Mouse (Mus musculus) hindbrain, embryonic 13.5 days (tissue): ENCODE results near the gene Med15. TPM values are rescaled to one million over a fixed set of nuclear protein-coding genes. Genes with fewer than 3 reads are reported as not detected.

Source experiments
- ATAC-seq: fragments of 200-750 bp; cut with Nextera tagmentation; 2 replicates; pipeline ENCODE4 v1.8.0; 2017; ENCODE audit warnings: moderate TSS enrichment; ENCODE audit not compliant: low FRiP score
- H3K27ac ChIP-seq: fragments of 300-500 bp; sonication (generic); 2 replicates; pipeline ENCODE4 v1.5.1; 2015; ENCODE audit warnings: inconsistent platforms, mild to moderate bottlenecking, moderate library complexity
- H3K27me3 ChIP-seq: fragments of 300-500 bp; sonication (generic); 2 replicates; pipeline ENCODE4 v1.6.1; 2015; ENCODE audit warnings: mild to moderate bottlenecking, inconsistent platforms
- H3K36me3 ChIP-seq: fragments of 300-500 bp; sonication (generic); 2 replicates; pipeline ENCODE4 v1.6.1; 2015; ENCODE audit warnings: mild to moderate bottlenecking, inconsistent platforms
- H3K4me1 ChIP-seq: fragments of 300-500 bp; sonication (generic); replicated peaks from 2 replicates; pipeline ENCODE4 v1.6.1; 2015; ENCODE audit warnings: inconsistent platforms
- H3K4me2 ChIP-seq: fragments of 300-500 bp; sonication (generic); 2 replicates; pipeline ENCODE4 v1.6.1; 2015; ENCODE audit warnings: inconsistent platforms, mild to moderate bottlenecking, moderate library complexity
- H3K4me3 ChIP-seq: fragments of 300-500 bp; sonication (generic); 2 replicates; pipeline ENCODE4 v1.5.1; 2015; ENCODE audit warnings: mild to moderate bottlenecking, inconsistent platforms
- H3K9ac ChIP-seq: fragments of 300-500 bp; sonication (generic); 2 replicates; pipeline ENCODE4 v1.6.1; 2015; ENCODE audit warnings: mild to moderate bottlenecking, inconsistent platforms
- H3K9me3 ChIP-seq: fragments of 300-500 bp; sonication (generic); 2 replicates; pipeline ENCODE4 v1.6.1; 2016; ENCODE audit warnings: inconsistent platforms
- WGBS: fragments of 180-500 bp; shearing (Covaris S2); methylation state at CpG from one replicate; pipeline ENCODE4 v1.1.7; 2015; 5-methylcytosine and 5-hydroxymethylcytosine counted together
- polyA plus RNA-seq: library from polyadenylated mRNA; unstranded; fragments of >200 nt; fragmentation: Nextera tagmentation; extraction: Ambion mirVana; gene quantifications from 2 replicates; pipeline ENCODE4 v1.2.1, GENCODE M21; 2015

Med15 gene
- 44.3 and 48.7 TPM in 2 replicates for polyA plus RNA-seq

DNA sequence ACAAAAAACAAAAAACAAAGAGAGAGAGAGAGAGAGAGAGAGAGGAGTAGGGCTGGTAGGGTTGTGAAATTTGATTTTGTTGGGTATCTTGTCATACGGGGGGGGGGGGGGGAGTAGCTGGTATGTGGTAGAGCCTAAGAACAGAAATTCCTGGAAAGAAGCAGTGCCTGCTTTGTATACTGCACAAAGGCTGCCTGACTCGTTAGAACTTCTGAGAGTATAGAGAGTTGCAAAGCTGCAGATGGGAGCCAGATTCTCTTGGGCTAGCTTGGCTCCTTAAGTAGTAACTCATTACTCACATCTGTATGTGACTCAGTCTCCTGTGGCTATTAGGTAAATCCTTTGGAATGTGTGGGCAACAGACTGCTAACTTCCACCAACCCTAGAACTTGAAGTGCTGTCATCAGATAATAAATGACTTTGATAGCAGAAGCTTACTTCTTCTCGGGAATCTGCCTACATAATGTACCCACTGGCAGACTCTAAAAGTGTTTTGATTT is at the start of gene Med15:
TSS of gene Med15 (minus strand) at position 51 of the 500 bp plus-strand sequence.
- Histone ChIP-seq H3K4me3 (no peak within 1 kb of the TSS), H3K27me3 (0 out of 2 replicates have a peak, but pooled peaks cover 4% of the 10 kb centered on the region), H3K4me1 (no peaks in the 10 kb centered on the region), H3K9ac (no peak within 1 kb of the TSS), H3K27ac (no peak within 1 kb of the TSS), H3K9me3 (no peaks in the 10 kb centered on the region), H3K36me3 (no peaks in the 10 kb centered on the region), H3K4me2 (no peak within 1 kb of the TSS)
- no peak for ATAC-seq
- WGBS, result 51% methylated on average over 3 of the region's 3 CpGs

DNA sequence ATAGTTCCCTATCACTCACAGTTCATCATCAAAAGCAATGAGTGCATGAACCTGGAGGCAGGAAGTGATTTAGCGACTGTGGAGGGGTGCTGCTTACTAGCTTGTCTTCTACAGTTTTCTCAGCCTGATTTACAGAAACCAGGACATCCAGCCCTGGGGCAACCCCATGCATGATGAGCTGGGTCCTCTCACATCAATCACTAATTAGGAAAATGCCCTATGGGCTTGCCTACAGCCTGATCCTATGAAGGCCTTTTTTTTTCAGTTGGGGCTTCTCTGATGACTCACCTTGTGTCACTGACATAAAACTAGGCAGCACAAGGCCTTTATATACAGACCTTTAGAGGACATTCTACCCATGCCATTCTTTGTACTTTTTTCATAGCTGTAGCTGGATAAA is 47.0 kb upstream of the Med15 start:
- no peak overlapping the region for H3K4me2 ChIP-seq
- ATAC-seq, result no peak
- peaks cover 81% of the 10 kb centered on the region for H3K36me3 ChIP-seq
- no peaks in the 10 kb centered on the region for H3K4me1 ChIP-seq
- no peak overlapping the region for H3K4me3 ChIP-seq
- no peaks in the 10 kb centered on the region for H3K27me3 ChIP-seq
- H3K9me3 ChIP-seq, result no peaks in the 10 kb centered on the region
- H3K9ac ChIP-seq, result no peak overlapping the region
- H3K27ac ChIP-seq, result no peak overlapping the region
- 89% methylated on average over 1 of the region's 1 CpGs for WGBS

DNA sequence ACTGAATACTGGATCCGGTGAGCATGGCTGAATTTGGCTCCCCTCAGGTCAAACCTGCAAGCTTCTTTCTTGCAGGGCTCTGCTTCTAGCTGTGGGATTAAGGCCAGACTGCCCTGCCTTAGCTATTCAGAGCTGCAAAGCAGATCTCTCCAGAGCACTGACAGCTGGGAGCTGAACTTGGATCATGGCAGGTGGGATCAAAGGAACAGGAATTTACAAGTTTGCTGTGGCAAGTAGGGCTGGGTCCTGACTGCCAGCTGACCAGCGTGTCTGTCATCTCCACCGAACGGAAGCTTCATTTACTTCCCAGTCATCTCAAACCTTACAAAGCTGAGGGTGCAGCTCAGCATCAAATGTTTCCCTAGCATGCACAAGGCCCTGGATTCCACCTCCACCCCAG is 45.5 kb upstream of the Med15 start:
- no peak overlapping the region for H3K4me2 ChIP-seq
- WGBS, result 84% methylated on average over 4 of the region's 4 CpGs

DNA sequence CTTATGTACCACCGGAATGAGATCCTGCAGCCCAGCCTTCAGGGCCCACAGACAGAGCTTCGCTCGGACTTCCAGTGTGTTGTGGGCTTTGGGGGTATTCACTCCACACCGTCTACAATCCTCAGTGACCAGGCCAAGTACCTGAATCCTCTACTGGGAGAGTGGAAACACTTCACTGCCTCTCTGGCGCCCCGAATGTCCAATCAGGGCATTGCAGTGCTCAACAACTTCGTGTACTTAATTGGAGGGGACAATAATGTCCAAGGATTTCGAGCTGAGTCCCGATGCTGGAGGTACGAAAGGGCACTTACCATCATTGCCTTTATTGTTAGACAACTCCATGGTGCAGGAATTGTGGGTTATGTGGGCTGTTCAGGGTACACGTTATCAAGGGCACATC is 44.1 kb upstream of the Med15 start:
- no peak overlapping the region for H3K4me3 ChIP-seq
- H3K27me3 ChIP-seq, result no peaks in the 10 kb centered on the region
- peaks cover 74% of the 10 kb centered on the region for H3K36me3 ChIP-seq
- H3K27ac ChIP-seq, result no peak overlapping the region
- no peak overlapping the region for H3K9ac ChIP-seq
- H3K4me2 ChIP-seq, result no peak overlapping the region
- H3K9me3 ChIP-seq, result no peaks in the 10 kb centered on the region
- no peaks in the 10 kb centered on the region for H3K4me1 ChIP-seq
- 67% methylated on average over 11 of the region's 11 CpGs for WGBS
- ATAC-seq, result no peak

More for the DNA sequence above, 45.5 kb upstream of the Med15 start:
- Histone ChIP-seq H3K27ac (no peak overlapping the region), H3K4me1 (no peaks in the 10 kb centered on the region), H3K9ac (no peak overlapping the region), H3K36me3 (peaks cover 76% of the 10 kb centered on the region), H3K27me3 (no peaks in the 10 kb centered on the region), H3K4me3 (no peak overlapping the region), H3K9me3 (no peaks in the 10 kb centered on the region)
- ATAC-seq, result no peak

DNA sequence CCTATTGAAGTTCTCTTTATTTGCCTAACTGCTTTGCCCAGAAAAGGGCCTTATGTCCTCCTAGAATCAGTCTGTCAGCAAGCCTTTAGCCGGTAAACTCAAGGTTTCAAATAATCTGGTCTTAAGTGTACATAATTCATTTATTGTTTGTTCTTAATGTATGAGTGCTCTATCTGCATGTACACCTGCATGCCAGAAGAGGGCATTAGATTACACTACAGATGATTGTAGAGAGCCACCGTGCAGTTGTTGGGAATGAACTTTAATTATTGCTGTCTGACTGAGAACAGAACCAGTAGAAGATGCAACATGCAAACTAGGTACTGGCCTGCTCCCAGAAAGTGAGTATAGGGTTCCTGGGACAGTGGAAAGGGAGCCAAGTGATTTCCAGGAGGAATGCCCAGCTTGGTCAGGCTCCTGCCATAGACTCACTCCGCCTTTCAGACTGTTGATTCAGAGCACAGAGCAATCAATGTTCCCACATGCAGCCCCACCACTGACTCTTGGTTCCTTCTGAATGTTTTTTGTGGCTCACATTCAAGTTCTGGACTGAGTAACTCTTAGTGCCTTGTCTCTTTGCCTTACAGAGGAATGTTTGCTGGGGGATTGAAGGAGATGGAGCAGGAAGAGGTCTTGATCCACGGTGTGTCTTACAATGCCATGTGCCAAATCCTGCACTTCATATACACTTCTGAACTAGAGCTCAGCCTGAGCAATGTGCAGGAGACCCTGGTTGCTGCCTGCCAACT is 38.6 kb upstream of the Med15 start:
- Histone ChIP-seq H3K9me3 (no peaks in the 10 kb centered on the region), H3K9ac (no peak overlapping the region), H3K4me2 (no peak overlapping the region), H3K4me3 (no peak overlapping the region), H3K27ac (no peak overlapping the region), H3K36me3 (peaks cover 68% of the 10 kb centered on the region), H3K27me3 (no peaks in the 10 kb centered on the region), H3K4me1 (no peaks in the 10 kb centered on the region)
- WGBS, result 83% methylated on average over 4 of the region's 4 CpGs
- ATAC-seq, result no peak

DNA sequence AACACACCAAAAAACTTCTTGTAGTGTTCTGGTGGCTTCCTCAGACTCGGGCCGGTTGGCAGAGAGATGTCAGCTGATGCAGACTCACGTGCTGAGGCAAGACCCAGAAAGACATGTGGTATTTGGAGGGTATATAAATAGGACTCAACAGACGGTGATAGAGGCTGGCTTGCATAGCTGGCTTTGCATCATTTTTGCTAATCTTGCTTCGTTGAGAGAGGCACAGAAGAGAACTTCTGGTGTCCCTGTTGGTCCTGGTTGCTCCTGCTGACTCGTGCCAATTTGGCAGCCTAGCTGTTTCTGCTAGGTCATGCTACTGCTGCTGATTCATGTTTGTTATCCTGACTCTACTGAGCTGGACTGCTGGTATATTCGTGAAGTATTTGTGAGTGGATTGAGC is 36.1 kb upstream of the Med15 start:
- H3K4me3 ChIP-seq, result no peak overlapping the region
- ATAC-seq, result no peak
- 90% methylated on average over 7 of the region's 7 CpGs for WGBS
- no peak overlapping the region for H3K27ac ChIP-seq
- no peak overlapping the region for H3K4me2 ChIP-seq
- no peaks in the 10 kb centered on the region for H3K9me3 ChIP-seq
- H3K27me3 ChIP-seq, result no peaks in the 10 kb centered on the region
- H3K36me3 ChIP-seq, result peaks cover 75% of the 10 kb centered on the region
- H3K9ac ChIP-seq, result no peak overlapping the region
- H3K4me1 ChIP-seq, result peaks cover 12% of the 10 kb centered on the region

DNA sequence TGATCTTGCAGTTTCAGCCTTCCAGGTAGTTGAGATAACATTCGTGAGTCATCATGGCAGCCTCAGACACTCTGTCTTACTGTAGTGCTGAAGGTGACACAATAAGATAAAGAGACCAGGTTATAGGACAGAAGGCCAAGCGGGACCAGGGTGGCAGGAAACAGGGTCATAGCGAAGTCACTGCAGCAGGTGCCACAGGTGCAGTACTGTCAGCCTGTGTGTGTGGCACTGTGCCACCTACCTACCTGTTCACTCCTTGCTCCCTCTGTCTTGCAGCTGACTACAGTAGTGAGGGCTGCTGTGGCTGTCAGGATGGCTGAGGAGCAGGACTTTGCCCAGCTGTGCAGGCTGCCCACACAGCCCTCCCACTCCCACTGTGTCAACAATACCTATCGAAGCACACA is 31.4 kb upstream of the Med15 start:
- Histone ChIP-seq H3K4me3 (no peak overlapping the region), H3K27ac (no peak overlapping the region), H3K9ac (peak overlapping the region; percentile 43; the same call in 1 of the 2 replicates), H3K36me3 (peaks cover 49% of the 10 kb centered on the region), H3K27me3 (no peaks in the 10 kb centered on the region), H3K4me1 (peaks cover 44% of the 10 kb centered on the region), H3K9me3 (no peaks in the 10 kb centered on the region), H3K4me2 (no peak overlapping the region)
- 92% methylated on average over 4 of the region's 4 CpGs for WGBS
- ATAC-seq, result no peak

DNA sequence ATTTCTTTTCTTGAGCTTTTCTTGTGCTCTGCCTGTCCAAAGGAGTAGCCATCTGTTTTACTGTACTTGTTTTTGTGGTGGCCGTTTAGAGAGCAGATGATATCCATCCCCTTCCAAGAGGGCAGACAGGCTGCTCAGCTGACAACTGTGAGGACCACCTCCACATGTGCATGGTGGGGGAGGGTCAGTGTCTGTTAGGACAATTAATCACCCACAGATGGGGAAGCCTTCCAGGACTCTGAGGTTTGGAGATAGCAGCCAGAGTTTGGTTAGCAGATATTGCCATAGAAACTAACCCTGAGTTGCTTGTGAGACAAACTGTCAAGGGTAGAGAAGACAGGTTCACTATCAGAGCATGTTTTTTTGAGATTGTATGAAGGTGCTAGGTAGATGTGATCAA is 28.4 kb upstream of the Med15 start:
- Histone ChIP-seq H3K4me3 (peak overlapping the region; percentile 67; the same call in 1 of the 2 replicates), H3K9ac (0 out of 2 replicates have a peak overlapping the region, but pooled peaks have one; percentile 19), H3K27ac (no peak overlapping the region), H3K4me2 (peak overlapping the region; percentile 84), H3K9me3 (no peaks in the 10 kb centered on the region), H3K36me3 (peaks cover 22% of the 10 kb centered on the region), H3K4me1 (peaks cover 50% of the 10 kb centered on the region), H3K27me3 (peaks cover 14% of the 10 kb centered on the region)
- 40% methylated on average over 1 of the region's 1 CpGs for WGBS
- no peak for ATAC-seq

DNA sequence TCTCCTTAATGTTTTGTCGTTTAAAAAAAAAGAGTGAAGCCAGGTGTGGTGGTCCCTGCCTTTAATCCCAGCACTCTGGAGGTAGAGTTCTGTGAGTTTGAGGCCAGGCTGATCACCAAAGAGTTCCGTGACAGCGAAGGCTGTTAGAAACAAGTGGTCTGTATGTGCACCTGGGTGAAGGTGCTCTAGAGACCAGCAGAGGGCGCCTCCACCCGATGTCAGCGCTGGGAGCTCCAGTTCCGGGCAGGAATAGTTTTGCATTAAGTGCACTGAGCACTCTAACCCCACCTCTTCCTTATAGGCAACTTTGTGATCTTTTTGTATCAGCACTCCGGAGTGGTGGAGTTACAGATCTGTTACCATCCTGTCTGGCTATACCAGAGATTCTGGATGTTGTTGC is 28.0 kb upstream of the Med15 start:
- Histone ChIP-seq H3K9me3 (no peaks in the 10 kb centered on the region), H3K27me3 (peaks cover 14% of the 10 kb centered on the region), H3K4me2 (peak overlapping the region; percentile 84), H3K9ac (peak overlapping the region; percentile 91; the same call in 1 of the 2 replicates), H3K27ac (no peak overlapping the region), H3K36me3 (peaks cover 18% of the 10 kb centered on the region), H3K4me3 (peak overlapping the region; percentile 67), H3K4me1 (peaks cover 46% of the 10 kb centered on the region)
- ATAC-seq, result no peak
- WGBS, result 39% methylated on average over 8 of the region's 8 CpGs

DNA sequence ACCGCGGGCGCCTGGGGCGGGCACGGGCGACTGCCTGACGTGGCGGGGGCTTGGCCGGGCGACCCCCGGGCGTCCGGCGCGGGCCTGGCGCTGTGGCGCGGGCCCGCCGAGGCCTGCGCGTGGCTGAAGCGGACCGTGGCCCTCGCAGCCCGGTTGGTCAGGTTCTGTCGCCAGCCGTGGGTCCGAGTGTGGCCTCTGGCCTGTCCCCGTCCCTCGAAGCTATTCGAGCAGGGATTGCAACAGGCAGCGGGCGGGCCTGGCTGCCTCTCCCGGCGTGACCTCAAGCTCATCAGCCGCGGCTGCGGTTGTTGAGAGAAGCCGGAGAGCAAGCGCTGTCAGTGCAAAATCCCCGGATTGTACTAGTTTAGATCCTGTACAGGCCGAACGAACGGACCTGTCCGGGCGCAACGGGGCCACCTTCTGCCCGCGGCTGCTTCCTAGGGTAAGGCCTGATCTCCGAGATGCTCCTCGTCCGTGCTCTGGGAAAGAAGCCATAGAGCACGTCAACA is 27.2 kb upstream of the Med15 start:
- peak overlapping the region; percentile 67 for H3K4me3 ChIP-seq
- peak overlapping the region; percentile 82 for H3K27ac ChIP-seq
- peaks cover 14% of the 10 kb centered on the region for H3K27me3 ChIP-seq
- H3K4me2 ChIP-seq, result peak overlapping the region; percentile 84
- H3K4me1 ChIP-seq, result peaks cover 46% of the 10 kb centered on the region
- under 1% methylated on average over 54 of the region's 54 CpGs for WGBS
- H3K9me3 ChIP-seq, result no peaks in the 10 kb centered on the region
- peaks cover 11% of the 10 kb centered on the region; the same call in 1 of the 2 replicates for H3K36me3 ChIP-seq
- peak overlapping the region; percentile 91 for H3K9ac ChIP-seq
- ATAC-seq, result peak; percentile 57

DNA sequence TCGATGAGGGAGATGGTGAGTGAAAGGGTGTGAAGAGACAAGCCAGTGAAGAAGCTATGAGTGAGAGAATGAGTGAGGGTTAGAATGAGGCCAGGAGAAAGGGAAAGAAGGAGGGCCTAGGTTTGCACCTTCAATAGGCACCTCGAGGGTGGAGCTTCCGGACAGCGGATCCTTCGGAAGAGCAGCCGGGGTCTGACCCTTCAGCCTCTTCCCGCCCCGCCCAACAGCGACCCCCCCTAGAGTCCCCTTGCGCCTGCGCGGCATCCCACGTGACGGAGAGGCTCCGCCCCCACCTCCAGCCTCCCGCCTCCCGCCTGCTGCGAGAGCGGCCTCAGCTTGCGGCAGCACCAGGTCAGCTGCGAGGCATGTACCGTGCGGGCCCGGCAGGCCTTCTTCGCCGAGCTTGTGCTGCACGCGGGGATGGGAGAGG is 26.7 kb upstream of the Med15 start, which contains the start of gene Klhl22:
TSS of gene Klhl22 (plus strand) at position 275 of the 430 bp plus-strand sequence.
- H3K9me3 ChIP-seq, result no peaks in the 10 kb centered on the region
- peak within 1 kb of the TSS; percentile 84 for H3K4me2 ChIP-seq
- peak within 1 kb of the TSS; percentile 91 for H3K9ac ChIP-seq
- H3K4me3 ChIP-seq, result peak within 1 kb of the TSS; percentile 67
- peak within 1 kb of the TSS; percentile 82 for H3K27ac ChIP-seq
- H3K4me1 ChIP-seq, result peaks cover 43% of the 10 kb centered on the region
- under 1% methylated on average over 27 of the region's 28 CpGs for WGBS
- peaks cover 8% of the 10 kb centered on the region; the same call in 1 of the 2 replicates for H3K36me3 ChIP-seq
- peak; percentile 94 for ATAC-seq
- H3K27me3 ChIP-seq, result peaks cover 14% of the 10 kb centered on the region

DNA sequence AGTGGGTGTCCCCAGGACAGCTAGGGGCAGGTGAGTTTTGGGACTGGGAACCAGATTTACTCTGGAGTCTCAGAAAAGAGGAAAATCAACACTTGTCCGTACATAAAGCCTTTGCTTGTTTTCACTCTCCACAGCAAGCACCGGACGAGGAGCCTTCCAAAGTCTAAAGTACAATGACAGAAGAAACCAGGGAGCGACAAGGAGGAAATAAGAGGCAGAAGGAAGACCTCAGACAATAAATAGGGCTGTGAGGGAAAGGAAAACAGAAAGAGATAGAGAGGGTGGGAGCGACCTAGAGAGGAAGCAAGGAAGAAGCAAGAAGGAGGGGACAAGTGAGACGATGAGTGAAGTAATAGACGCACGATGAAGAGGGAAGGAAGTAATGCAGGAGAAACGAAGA is 26.2 kb upstream of the Med15 start:
- peak overlapping the region; percentile 91 for H3K9ac ChIP-seq
- peak overlapping the region; percentile 82 for H3K27ac ChIP-seq
- H3K4me3 ChIP-seq, result peak overlapping the region; percentile 67
- peaks cover 4% of the 10 kb centered on the region; the same call in 1 of the 2 replicates for H3K36me3 ChIP-seq
- no peaks in the 10 kb centered on the region for H3K9me3 ChIP-seq
- peaks cover 39% of the 10 kb centered on the region for H3K4me1 ChIP-seq
- ATAC-seq, result no peak; the same call in 1 of the 2 replicates
- 57% methylated on average over 9 of the region's 9 CpGs for WGBS
- H3K27me3 ChIP-seq, result peaks cover 14% of the 10 kb centered on the region
- peak overlapping the region; percentile 84 for H3K4me2 ChIP-seq
